Mouse (Mus musculus): Measurements from ENCODE around the gene Slc26a9. TPM values are rescaled to one million over a fixed set of nuclear protein-coding genes. Genes with fewer than 3 reads are reported as not detected.

Gene Slc26a9
- polyA plus RNA-seq, 1 experiment: not detected

DNA sequence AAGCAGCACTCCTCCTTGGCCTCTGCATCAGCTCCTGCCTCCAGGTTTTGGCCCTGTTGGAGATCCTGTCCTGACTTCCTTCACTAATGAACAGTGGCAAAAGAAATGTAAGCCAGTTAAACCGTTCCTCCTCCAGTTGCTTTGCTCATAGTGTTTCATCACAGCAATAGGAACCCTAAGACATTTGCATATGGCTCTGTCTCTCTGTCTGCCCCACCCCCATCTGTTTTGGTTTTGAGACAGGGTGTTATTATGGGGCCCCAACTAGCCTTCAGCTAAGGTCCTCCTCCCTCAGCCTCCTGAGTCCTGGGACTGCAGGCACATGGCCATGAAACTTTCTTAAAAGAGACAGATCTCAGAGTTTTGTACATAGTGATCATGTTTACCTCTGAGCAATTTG lies 56.2 kb downstream of the Slc26a9 start:
- no peak for TF ChIP-seq POLR2A (IDR thresholded peaks at IDR 0.05; ENCODE audit: low read depth, low read length)
- no peak for TF ChIP-seq CTCF (IDR thresholded peaks at IDR 0.05; ENCODE audit: extremely low read depth, insufficient read length, insufficient replicate concordance, low read depth, low read length)

DNA sequence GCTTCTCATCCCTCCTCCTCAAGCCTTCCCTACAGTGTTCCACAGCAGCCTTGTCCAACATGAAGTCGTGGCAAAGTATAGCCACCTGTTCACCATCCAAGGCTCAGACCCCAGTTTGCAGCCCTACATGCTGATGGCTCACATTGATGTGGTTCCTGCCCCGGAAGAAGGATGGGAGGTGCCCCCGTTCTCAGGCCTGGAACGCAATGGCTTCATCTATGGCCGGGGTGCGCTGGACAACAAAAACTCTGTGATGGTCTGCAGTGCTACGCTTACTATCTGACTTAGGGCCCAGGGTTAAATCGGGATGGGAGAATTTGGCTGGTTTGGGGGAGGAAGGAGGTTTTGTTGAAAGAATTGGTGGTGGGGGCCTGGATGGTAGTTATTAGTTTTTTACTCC lies 57.2 kb downstream of the Slc26a9 start:
- Histone ChIP-seq H3K4me1 (ENCODE audit: control insufficient read depth, insufficient read depth, insufficient read length, low read length) (peaks cover 3% of the 10 kb centered on the region), H3K36me3 (ENCODE audit: control insufficient read depth, insufficient read depth, low read length) (peaks cover 13% of the 10 kb centered on the region), H3K4me3 (ENCODE audit: low read depth, low read length) (no peak overlapping the region), H3K27ac (ENCODE audit: insufficient read depth, low read depth, low read length) (no peak overlapping the region), H3K27me3 (ENCODE audit: control insufficient read depth, insufficient read depth, low read length) (no peaks in the 10 kb centered on the region)
- TF ChIP-seq CTCF (IDR thresholded peaks at IDR 0.05; ENCODE audit: extremely low read depth, insufficient read length, insufficient replicate concordance, low read depth, low read length) (no peak), POLR2A (IDR thresholded peaks at IDR 0.05; ENCODE audit: low read depth, low read length) (no peak)
- 94% methylated on average over 8 of the region's 8 CpGs for WGBS

More for the DNA sequence above, 56.2 kb downstream of the Slc26a9 start:
- H3K27ac ChIP-seq (ENCODE audit: insufficient read depth, low read depth, low read length): no peak overlapping the region
- WGBS: 71% methylated on average over 1 of the region's 1 CpGs
- H3K36me3 ChIP-seq (ENCODE audit: control insufficient read depth, insufficient read depth, low read length): peaks cover 11% of the 10 kb centered on the region
- H3K4me1 ChIP-seq (ENCODE audit: control insufficient read depth, insufficient read depth, insufficient read length, low read length): peaks cover 3% of the 10 kb centered on the region
- no peaks in the 10 kb centered on the region for H3K27me3 ChIP-seq (ENCODE audit: control insufficient read depth, insufficient read depth, low read length)
- H3K4me3 ChIP-seq (ENCODE audit: low read depth, low read length): no peak overlapping the region

DNA sequence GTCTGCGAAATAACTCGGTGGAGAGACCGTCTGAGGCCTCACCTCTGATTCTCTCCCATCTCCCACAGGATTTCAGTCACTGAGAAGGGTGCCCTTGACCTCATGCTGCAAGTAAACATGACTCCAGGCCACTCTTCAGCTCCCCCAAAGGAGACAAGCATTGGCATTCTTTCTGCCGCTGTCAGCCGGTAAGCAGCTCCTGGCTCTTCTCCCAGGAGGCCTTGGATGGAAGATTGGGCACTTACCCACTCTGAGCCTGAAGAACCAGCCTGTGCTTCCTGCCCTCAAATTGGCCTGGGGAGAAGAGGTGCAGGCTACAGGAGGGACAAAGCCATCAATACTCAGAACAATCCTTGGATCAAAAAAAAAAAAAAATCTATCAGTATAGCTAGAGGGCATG lies 58.8 kb downstream of the Slc26a9 start:
- Histone ChIP-seq H3K36me3 (ENCODE audit: control insufficient read depth, insufficient read depth, low read length) (peaks cover 13% of the 10 kb centered on the region), H3K4me3 (ENCODE audit: low read depth, low read length) (no peak overlapping the region), H3K27ac (ENCODE audit: insufficient read depth, low read depth, low read length) (no peak overlapping the region), H3K4me1 (ENCODE audit: control insufficient read depth, insufficient read depth, insufficient read length, low read length) (no peaks in the 10 kb centered on the region; the same call in 1 of the 2 replicates), H3K27me3 (ENCODE audit: control insufficient read depth, insufficient read depth, low read length) (no peaks in the 10 kb centered on the region)
- TF ChIP-seq CTCF (IDR thresholded peaks at IDR 0.05; ENCODE audit: extremely low read depth, insufficient read length, insufficient replicate concordance, low read depth, low read length) (no peak), POLR2A (IDR thresholded peaks at IDR 0.05; ENCODE audit: low read depth, low read length) (no peak)
- 82% methylated on average over 5 of the region's 5 CpGs for WGBS

DNA sequence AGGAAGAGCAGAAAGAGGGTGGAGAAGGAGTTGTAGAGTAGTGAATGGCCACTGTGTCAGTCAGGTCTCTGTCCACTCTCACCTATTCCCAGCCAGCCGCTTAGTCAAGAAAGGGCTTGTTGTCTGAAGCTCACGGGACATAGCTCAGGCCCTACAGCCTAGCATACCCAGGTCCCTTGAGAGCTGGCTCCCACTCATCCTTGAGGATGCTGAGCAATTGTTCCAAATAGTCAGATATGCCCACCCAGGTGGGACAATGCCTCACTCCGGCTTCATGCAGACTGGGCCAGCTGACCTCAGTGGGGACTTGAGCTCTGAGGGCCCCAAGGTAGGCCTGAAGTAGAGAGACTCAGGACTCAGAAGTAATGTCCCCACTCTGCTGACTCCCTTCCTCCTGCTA lies 60.3 kb downstream of the Slc26a9 start:
- Histone ChIP-seq H3K36me3 (ENCODE audit: control insufficient read depth, insufficient read depth, low read length) (peaks cover 13% of the 10 kb centered on the region), H3K4me3 (ENCODE audit: low read depth, low read length) (no peak overlapping the region), H3K4me1 (ENCODE audit: control insufficient read depth, insufficient read depth, insufficient read length, low read length) (no peaks in the 10 kb centered on the region), H3K27me3 (ENCODE audit: control insufficient read depth, insufficient read depth, low read length) (no peaks in the 10 kb centered on the region), H3K27ac (ENCODE audit: insufficient read depth, low read depth, low read length) (no peak overlapping the region)
- 96% methylated on average over 3 of the region's 3 CpGs for WGBS
- no peak for TF ChIP-seq POLR2A (IDR thresholded peaks at IDR 0.05; ENCODE audit: low read depth, low read length)
- TF ChIP-seq CTCF (IDR thresholded peaks at IDR 0.05; ENCODE audit: extremely low read depth, insufficient read length, insufficient replicate concordance, low read depth, low read length): no peak

DNA sequence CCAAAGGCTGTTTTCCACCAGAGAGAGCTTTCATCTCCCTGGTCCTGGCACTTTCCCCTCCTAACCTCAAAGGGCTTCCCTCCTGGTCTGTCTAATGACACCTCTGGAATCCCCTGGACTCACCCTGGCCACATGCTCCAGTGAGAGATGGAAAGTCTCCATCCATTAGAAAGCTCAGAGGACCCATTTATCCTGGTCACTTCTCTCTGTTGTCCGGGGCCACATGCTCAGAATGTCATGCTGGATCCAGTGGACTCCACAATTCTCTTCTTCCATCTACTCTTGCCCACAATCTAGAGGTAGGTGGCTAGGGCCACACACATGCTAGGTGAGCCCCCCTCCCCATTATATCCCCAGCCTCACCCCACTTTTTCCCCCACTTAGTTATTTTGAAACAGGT lies 65.2 kb downstream of the Slc26a9 start:
- peaks cover 9% of the 10 kb centered on the region for H3K36me3 ChIP-seq (ENCODE audit: control insufficient read depth, insufficient read depth, low read length)
- 87% methylated on average over 1 of the region's 1 CpGs for WGBS
- no peak overlapping the region for H3K27ac ChIP-seq (ENCODE audit: insufficient read depth, low read depth, low read length)
- no peaks in the 10 kb centered on the region for H3K27me3 ChIP-seq (ENCODE audit: control insufficient read depth, insufficient read depth, low read length)
- no peak overlapping the region for H3K4me3 ChIP-seq (ENCODE audit: low read depth, low read length)
- no peaks in the 10 kb centered on the region for H3K4me1 ChIP-seq (ENCODE audit: control insufficient read depth, insufficient read depth, insufficient read length, low read length)
- TF ChIP-seq POLR2A (IDR thresholded peaks at IDR 0.05; ENCODE audit: low read depth, low read length) (no peak), CTCF (IDR thresholded peaks at IDR 0.05; ENCODE audit: extremely low read depth, insufficient read length, insufficient replicate concordance, low read depth, low read length) (no peak)

DNA sequence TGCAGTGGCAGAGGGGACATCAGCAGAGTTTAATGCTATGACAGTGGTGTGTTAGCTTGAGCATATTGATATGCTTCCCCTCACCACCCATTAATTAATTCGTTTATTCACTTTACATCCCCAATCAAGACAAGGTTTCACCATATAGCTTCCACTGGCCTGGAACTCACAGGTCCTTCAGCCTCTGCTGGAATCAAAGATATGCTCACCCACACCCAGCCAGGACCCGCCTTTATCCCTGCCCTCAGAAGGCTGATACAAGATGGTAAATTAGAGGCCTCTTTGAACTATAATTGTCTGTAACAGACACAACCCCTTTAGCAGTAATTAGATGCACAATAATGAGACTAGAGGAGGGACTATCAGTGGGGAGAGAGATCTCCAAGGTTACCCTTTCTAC lies 65.8 kb downstream of the Slc26a9 start:
- Histone ChIP-seq H3K4me3 (ENCODE audit: low read depth, low read length) (no peak overlapping the region), H3K27me3 (ENCODE audit: control insufficient read depth, insufficient read depth, low read length) (no peaks in the 10 kb centered on the region), H3K36me3 (ENCODE audit: control insufficient read depth, insufficient read depth, low read length) (peaks cover 9% of the 10 kb centered on the region), H3K4me1 (ENCODE audit: control insufficient read depth, insufficient read depth, insufficient read length, low read length) (no peaks in the 10 kb centered on the region), H3K27ac (ENCODE audit: insufficient read depth, low read depth, low read length) (no peak overlapping the region)
- 80% methylated on average over 2 of the region's 2 CpGs for whole genome bisulfite sequencing
- TF ChIP-seq POLR2A (IDR thresholded peaks at IDR 0.05; ENCODE audit: low read depth, low read length) (no peak), CTCF (IDR thresholded peaks at IDR 0.05; ENCODE audit: extremely low read depth, insufficient read length, insufficient replicate concordance, low read depth, low read length) (no peak)

DNA sequence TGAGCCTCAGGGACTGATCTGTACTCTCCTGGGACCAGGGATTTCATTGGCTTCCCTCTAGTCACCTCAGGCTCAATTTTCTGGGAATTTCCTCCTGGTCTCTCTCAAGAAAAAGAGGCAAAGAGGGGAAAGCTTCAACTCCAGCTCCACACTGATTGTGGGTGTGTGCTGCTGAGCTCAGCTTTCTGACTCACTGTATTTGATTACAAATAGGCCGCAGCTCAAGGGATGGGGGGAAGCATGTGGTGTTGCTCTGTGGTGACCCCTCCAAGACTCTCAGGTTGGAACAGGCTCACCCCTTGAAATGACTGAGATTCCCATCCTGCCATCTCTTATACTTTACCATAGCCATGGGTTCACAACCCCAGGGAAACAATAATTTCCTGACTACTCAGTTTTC lies 67.6 kb downstream of the Slc26a9 start:
- H3K36me3 ChIP-seq (ENCODE audit: control insufficient read depth, insufficient read depth, low read length): peaks cover 6% of the 10 kb centered on the region
- TF ChIP-seq CTCF (IDR thresholded peaks at IDR 0.05; ENCODE audit: extremely low read depth, insufficient read length, insufficient replicate concordance, low read depth, low read length) (no peak), POLR2A (IDR thresholded peaks at IDR 0.05; ENCODE audit: low read depth, low read length) (no peak)
- no peaks in the 10 kb centered on the region for H3K4me1 ChIP-seq (ENCODE audit: control insufficient read depth, insufficient read depth, insufficient read length, low read length)
- WGBS: 81% methylated on average over 1 of the region's 1 CpGs
- no peaks in the 10 kb centered on the region for H3K27me3 ChIP-seq (ENCODE audit: control insufficient read depth, insufficient read depth, low read length)
- H3K4me3 ChIP-seq (ENCODE audit: low read depth, low read length): no peak overlapping the region
- H3K27ac ChIP-seq (ENCODE audit: insufficient read depth, low read depth, low read length): no peak overlapping the region

DNA sequence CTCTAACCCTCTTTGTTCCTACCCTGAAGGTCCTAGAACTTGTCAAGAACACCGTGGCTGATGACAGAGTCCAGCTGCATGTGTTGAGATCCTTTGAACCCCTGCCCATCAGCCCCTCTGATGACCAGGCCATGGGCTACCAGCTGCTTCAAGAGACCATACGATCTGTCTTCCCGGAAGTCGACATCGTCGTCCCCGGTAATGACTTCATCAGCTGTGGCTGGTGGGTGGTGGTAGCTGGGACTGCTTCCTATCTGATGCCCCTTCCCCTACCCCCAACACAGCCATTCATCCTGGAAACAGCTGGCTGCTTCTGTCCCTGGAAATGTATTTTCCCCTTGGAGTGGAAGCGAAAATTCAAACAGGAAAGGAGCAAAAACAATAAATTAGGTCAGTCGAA lies 68.2 kb downstream of the Slc26a9 start:
- Histone ChIP-seq H3K27ac (ENCODE audit: insufficient read depth, low read depth, low read length) (no peak overlapping the region), H3K27me3 (ENCODE audit: control insufficient read depth, insufficient read depth, low read length) (no peaks in the 10 kb centered on the region), H3K36me3 (ENCODE audit: control insufficient read depth, insufficient read depth, low read length) (peaks cover 8% of the 10 kb centered on the region), H3K4me3 (ENCODE audit: low read depth, low read length) (no peak overlapping the region), H3K4me1 (ENCODE audit: control insufficient read depth, insufficient read depth, insufficient read length, low read length) (no peaks in the 10 kb centered on the region)
- TF ChIP-seq POLR2A (IDR thresholded peaks at IDR 0.05; ENCODE audit: low read depth, low read length): no peak
- TF ChIP-seq CTCF (IDR thresholded peaks at IDR 0.05; ENCODE audit: extremely low read depth, insufficient read length, insufficient replicate concordance, low read depth, low read length): no peak
- 81% methylated on average over 9 of the region's 9 CpGs for WGBS
